Mouse (Mus musculus): ENCODE results near the gene 1700049E17Rik2.
"Not testable (repeated sequence)": the region's sequence is repeated elsewhere in the genome, so short reads cannot be mapped to it uniquely, and the experiment has no call there.

DNA sequence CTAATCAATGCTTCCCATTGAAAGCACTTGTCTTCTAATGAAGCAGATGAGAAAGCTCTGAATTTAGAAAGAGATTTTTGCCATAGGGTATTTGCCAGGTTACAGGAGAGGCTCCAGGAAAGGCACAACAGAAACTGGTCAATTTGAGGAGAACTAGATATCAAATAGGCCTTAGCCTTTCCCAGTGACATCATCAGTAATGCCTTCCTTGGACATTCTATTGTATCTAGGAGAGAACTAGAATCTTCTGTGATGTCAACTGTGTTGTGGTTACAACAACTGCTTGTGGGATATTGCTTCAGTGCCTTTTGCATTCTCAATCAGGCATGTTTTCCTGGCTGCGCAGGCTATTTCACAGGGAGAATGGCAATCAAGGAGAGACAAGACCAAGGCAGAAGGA lies at the start of gene 1700049E17Rik2:
- TF ChIP-seq POLR2A (IDR thresholded peaks at IDR 0.05; ENCODE audit: borderline replicate concordance, insufficient read depth, low read length); CTCF (IDR thresholded peaks at IDR 0.05; ENCODE audit: borderline replicate concordance, insufficient read depth, low read depth, low read length): not testable (repeated sequence)
